Mouse (Mus musculus) hindbrain, embryonic 12.5 days (tissue): ENCODE data around the gene Shc2. TPM values are rescaled to one million over a fixed set of nuclear protein-coding genes. Genes with fewer than 3 reads are reported as not detected.
A peak's percentile ranks its signal among the peaks of the same experiment; 100 is the strongest.

ENCODE experiments used
- ATAC-seq: fragments of 200-750 bp; cut with Nextera tagmentation; 2 replicates; pipeline ENCODE4 v1.8.0; 2017; ENCODE audit warnings: moderate TSS enrichment; ENCODE audit not compliant: low FRiP score
- H3K27ac ChIP-seq: fragments of 300-500 bp; sonication (generic); 2 replicates; pipeline ENCODE4 v1.5.1; 2016; ENCODE audit warnings: mild to moderate bottlenecking
- H3K27me3 ChIP-seq: fragments of 300-500 bp; sonication (generic); 2 replicates; pipeline ENCODE4 v1.6.1; 2016; ENCODE audit warnings: mild to moderate bottlenecking
- H3K36me3 ChIP-seq: fragments of 300-500 bp; sonication (generic); 2 replicates; pipeline ENCODE4 v1.6.1; 2016; ENCODE audit warnings: mild to moderate bottlenecking
- H3K4me1 ChIP-seq: fragments of 300-500 bp; sonication (generic); 2 replicates; pipeline ENCODE4 v1.6.1; 2016
- H3K4me2 ChIP-seq: fragments of 300-500 bp; sonication (generic); replicated peaks from 2 replicates; pipeline ENCODE4 v1.6.1; 2016; ENCODE audit warnings: mild to moderate bottlenecking
- H3K4me3 ChIP-seq: fragments of 300-500 bp; sonication (generic); 2 replicates; pipeline ENCODE4 v1.5.1; 2016; ENCODE audit warnings: mild to moderate bottlenecking
- H3K9ac ChIP-seq: fragments of 300-500 bp; sonication (generic); 2 replicates; pipeline ENCODE4 v1.6.1; 2016; ENCODE audit warnings: mild to moderate bottlenecking, moderate library complexity
- H3K9me3 ChIP-seq: fragments of 300-500 bp; sonication (generic); replicated peaks from 2 replicates; pipeline ENCODE4 v1.6.1; 2016; ENCODE audit warnings: mild to moderate bottlenecking
- WGBS: fragments of 180-500 bp; shearing (Covaris S2); methylation state at CpG from one replicate; pipeline ENCODE4 v1.1.7; 2016; 5-methylcytosine and 5-hydroxymethylcytosine counted together
- polyA plus RNA-seq: library from polyadenylated mRNA; unstranded; fragments of >200 nt; fragmentation: Nextera tagmentation; extraction: Ambion mirVana; gene quantifications from 2 replicates; pipeline ENCODE4 v1.2.1, GENCODE M21; 2016

Gene Shc2
- polyA plus RNA-seq, 1 experiment from 2014 or later, result 33.0 TPM

DNA sequence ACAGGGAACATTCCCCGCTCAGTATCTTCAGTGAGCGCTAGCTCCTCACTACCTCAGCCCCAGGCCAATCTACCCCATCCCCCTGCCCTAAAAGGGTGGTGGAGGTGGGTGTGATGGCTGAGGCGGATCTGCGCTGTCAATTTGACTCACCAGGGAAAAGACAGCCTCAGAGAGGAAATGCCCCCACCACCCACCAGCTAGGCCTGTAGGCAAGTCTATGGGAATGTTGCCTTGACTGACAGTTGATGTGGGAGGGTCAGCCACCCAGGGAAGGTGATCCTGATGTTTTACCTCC lies 39.8 kb downstream of the Shc2 start:
- Histone ChIP-seq H3K9me3 (no peaks in the 10 kb centered on the region), H3K27ac (no peak overlapping the region), H3K4me2 (no peak overlapping the region), H3K4me1 (0 out of 2 replicates have a peak, but pooled peaks cover 2% of the 10 kb centered on the region), H3K4me3 (no peak overlapping the region), H3K27me3 (peaks cover 17% of the 10 kb centered on the region), H3K36me3 (no peaks in the 10 kb centered on the region), H3K9ac (no peak overlapping the region)
- ATAC-seq, result no peak
- 77% methylated on average over 4 of the region's 4 CpGs for WGBS

- no peak for ATAC-seq
- H3K27me3 ChIP-seq, result peaks cover 17% of the 10 kb centered on the region
- H3K9ac ChIP-seq, result no peak overlapping the region
- 0 out of 2 replicates have a peak, but pooled peaks cover 2% of the 10 kb centered on the region for H3K4me1 ChIP-seq
- WGBS, result 32% methylated on average over 13 of the region's 13 CpGs
- H3K4me2 ChIP-seq, result no peak overlapping the region
- H3K36me3 ChIP-seq, result no peaks in the 10 kb centered on the region
- no peaks in the 10 kb centered on the region for H3K9me3 ChIP-seq
- H3K4me3 ChIP-seq, result no peak overlapping the region
- H3K27ac ChIP-seq, result no peak overlapping the region
These were observed 40.4 kb downstream of the Shc2 start for GRCm38 (mm10) chr10:79597051-79597935.

DNA sequence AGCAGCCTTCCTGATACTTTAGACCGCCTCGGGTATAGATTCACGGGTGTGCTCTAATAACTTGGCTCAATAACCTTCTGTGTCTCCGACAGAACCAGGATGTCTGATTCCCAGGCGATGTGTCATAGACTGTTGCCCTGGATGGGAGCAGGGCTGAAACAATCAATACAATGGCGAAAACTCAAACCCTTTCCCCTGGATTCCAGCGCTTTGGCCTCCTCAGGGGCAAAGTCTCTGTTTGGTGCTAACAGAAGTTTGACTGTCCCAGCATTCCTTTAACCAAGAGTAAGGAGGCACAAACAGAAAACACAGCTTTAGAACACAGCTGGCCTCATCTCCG lies 42.2 kb downstream of the Shc2 start:
- H3K27ac ChIP-seq, result no peak overlapping the region
- 66% methylated on average over 8 of the region's 8 CpGs for WGBS
- H3K4me1 ChIP-seq, result 0 out of 2 replicates have a peak, but pooled peaks cover 2% of the 10 kb centered on the region
- H3K36me3 ChIP-seq, result no peaks in the 10 kb centered on the region
- no peak overlapping the region for H3K4me2 ChIP-seq
- ATAC-seq, result peak; percentile 26; the same call in 1 of the 2 replicates
- H3K4me3 ChIP-seq, result no peak overlapping the region
- H3K27me3 ChIP-seq, result peaks cover 17% of the 10 kb centered on the region
- H3K9me3 ChIP-seq, result no peaks in the 10 kb centered on the region
- H3K9ac ChIP-seq, result no peak overlapping the region

DNA sequence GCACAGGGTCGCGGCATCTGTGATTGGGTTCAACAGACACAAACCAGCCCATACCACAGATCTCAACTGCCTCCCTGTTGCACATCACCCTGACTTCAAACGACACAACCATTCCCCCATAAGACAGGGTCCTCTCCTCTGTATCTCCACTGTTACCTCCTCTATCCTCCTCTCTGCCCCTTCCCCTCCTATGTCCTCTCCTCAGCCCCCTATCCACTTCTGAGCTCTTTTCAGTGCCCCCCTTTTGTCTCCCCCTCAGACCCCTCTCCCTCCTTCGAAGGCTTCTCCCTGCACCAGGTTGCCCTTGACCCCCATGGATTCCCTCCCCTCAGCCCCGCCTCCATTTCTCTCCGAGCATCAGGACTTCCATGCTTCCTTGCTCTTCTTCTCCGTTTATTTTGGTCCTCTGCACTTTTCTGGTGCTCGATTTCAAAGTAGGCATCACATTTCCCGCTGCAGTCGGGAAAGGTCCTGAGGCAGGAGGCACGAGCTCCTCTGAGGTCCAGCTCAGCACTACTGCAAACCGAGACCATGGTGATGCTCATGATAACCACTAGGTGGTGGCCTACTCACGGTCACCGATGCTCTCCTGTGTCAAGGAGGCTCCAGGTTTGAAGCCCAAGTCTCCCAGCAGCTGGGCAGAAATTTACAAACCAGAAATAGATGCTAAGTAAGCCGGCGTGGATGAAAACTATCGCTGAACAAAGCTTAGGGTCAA lies 42.7 kb downstream of the Shc2 start:
- Histone ChIP-seq H3K27me3 (peaks cover 17% of the 10 kb centered on the region), H3K4me3 (no peak overlapping the region), H3K4me2 (0 out of 2 replicates have a peak overlapping the region, but pooled peaks have one; percentile 17), H3K9me3 (no peaks in the 10 kb centered on the region), H3K36me3 (no peaks in the 10 kb centered on the region), H3K4me1 (0 out of 2 replicates have a peak, but pooled peaks cover 2% of the 10 kb centered on the region), H3K9ac (no peak overlapping the region), H3K27ac (no peak overlapping the region)
- 22% methylated on average over 17 of the region's 17 CpGs for WGBS
- ATAC-seq, result peak; percentile 88

- no peak overlapping the region for H3K27ac ChIP-seq
- H3K4me2 ChIP-seq, result no peak overlapping the region
- ATAC-seq, result no peak
- no peaks in the 10 kb centered on the region for H3K36me3 ChIP-seq
- 66% methylated on average over 6 of the region's 6 CpGs for WGBS
- H3K27me3 ChIP-seq, result peaks cover 17% of the 10 kb centered on the region
- H3K4me1 ChIP-seq, result 0 out of 2 replicates have a peak, but pooled peaks cover 2% of the 10 kb centered on the region
- H3K9ac ChIP-seq, result no peak overlapping the region
- no peaks in the 10 kb centered on the region for H3K9me3 ChIP-seq
- H3K4me3 ChIP-seq, result no peak overlapping the region
These were observed 43.6 kb downstream of the Shc2 start for GRCm38 (mm10) chr10:79594111-79594510.

DNA sequence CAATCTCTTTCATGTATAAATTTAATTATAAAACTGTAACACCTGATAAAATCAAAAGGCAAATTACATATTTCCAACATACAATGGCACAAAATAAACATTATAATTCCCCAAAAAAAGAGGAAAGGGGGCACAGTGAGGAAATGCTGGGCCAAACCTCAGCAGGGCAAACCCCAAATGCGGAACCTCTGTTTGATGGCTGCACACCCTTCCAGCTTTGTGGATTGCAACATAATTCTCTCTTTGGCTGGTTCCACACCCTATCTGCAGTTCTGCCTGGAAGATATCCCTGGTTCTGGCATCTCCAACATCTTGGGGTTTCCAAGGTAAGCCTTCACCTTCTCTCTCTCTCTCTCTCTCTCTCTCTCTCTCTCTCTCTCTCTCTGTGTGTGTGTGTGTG lies 47.0 kb downstream of the Shc2 start:
- Histone ChIP-seq H3K27ac (no peak overlapping the region), H3K9me3 (no peaks in the 10 kb centered on the region), H3K36me3 (no peaks in the 10 kb centered on the region), H3K4me1 (no peaks in the 10 kb centered on the region), H3K4me3 (no peak overlapping the region), H3K9ac (no peak overlapping the region), H3K4me2 (no peak overlapping the region), H3K27me3 (peaks cover 8% of the 10 kb centered on the region)
- WGBS, result 94% methylated on average over 1 of the region's 1 CpGs
- no peak for ATAC-seq

- ATAC-seq, result no peak
- no peak overlapping the region for H3K4me3 ChIP-seq
- no peaks in the 10 kb centered on the region for H3K4me1 ChIP-seq
- H3K27me3 ChIP-seq, result no peaks in the 10 kb centered on the region
- H3K27ac ChIP-seq, result no peak overlapping the region
- no peak overlapping the region for H3K4me2 ChIP-seq
- H3K9me3 ChIP-seq, result no peaks in the 10 kb centered on the region
- 73% methylated on average over 4 of the region's 4 CpGs for WGBS
- H3K36me3 ChIP-seq, result no peaks in the 10 kb centered on the region
- H3K9ac ChIP-seq, result no peak overlapping the region
These were observed 50.0 kb downstream of the Shc2 start for GRCm38 (mm10) chr10:79587752-79588126.

DNA sequence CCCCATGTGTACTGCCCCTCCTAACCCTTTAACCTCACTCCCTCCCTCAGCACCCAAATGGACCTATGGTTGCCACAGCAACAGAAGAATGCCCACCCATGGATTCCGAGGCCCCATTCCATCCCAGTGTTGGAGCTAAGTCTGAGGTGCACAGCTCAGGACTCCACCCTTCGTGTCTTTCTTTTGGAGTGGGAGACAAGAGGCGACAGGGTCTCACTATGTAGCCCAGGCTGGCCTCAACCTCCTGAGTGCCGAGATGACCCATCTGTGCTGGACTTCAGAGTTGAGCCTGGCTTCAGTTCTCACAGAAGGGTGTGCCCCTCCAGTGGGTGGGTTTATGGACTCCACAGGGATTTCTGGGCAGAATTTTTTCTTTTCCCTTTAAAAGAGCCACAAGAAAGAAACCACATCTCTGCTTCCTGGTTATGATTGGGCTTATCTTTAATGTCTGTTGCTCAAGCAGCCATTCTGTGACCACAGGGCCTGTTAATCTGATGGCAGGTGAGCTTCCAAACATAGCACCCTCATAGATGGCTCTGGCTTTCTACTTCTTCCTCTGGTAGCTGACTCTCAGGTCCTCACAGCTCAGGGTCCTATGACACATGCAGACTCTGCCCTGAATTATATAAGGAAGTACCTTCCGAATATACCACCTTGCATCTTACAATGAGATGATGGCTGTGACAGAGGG lies 50.5 kb downstream of the Shc2 start, which contains the start of gene Theg:
TSS of gene Theg (minus strand) at position 271 of the 691 bp plus-strand sequence.
- no peak for ATAC-seq
- H3K9ac ChIP-seq, result no peak within 1 kb of the TSS
- H3K36me3 ChIP-seq, result no peaks in the 10 kb centered on the region
- H3K4me3 ChIP-seq, result no peak within 1 kb of the TSS
- no peaks in the 10 kb centered on the region for H3K27me3 ChIP-seq
- 76% methylated on average over 5 of the region's 5 CpGs for WGBS
- H3K27ac ChIP-seq, result no peak within 1 kb of the TSS
- no peaks in the 10 kb centered on the region for H3K4me1 ChIP-seq
- H3K9me3 ChIP-seq, result no peaks in the 10 kb centered on the region
- no peak within 1 kb of the TSS for H3K4me2 ChIP-seq

DNA sequence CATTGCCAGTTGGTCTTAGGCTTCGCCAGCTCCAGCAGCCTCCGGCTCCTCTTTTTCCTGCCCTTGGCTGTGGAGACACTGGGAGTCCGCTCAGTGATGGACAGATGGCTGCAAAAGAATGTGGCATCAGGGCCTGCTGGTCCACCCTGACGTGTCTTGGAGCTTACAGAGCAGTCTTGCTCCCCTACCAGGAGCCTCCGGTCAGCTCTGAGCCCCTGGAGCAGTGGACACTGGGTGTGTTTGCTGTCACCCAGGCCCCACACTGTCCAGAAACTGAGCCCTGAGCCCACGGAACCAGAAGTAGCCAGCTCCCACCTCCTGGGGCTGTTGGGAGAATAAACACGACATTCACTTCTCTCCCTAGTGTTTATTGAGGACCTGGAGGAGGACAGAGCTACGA lies 51.5 kb downstream of the Shc2 start:
- H3K36me3 ChIP-seq, result no peaks in the 10 kb centered on the region
- H3K4me2 ChIP-seq, result no peak overlapping the region
- no peaks in the 10 kb centered on the region for H3K9me3 ChIP-seq
- WGBS, result 75% methylated on average over 8 of the region's 8 CpGs
- no peak for ATAC-seq
- no peak overlapping the region for H3K4me3 ChIP-seq
- H3K9ac ChIP-seq, result no peak overlapping the region
- H3K4me1 ChIP-seq, result no peaks in the 10 kb centered on the region
- H3K27me3 ChIP-seq, result no peaks in the 10 kb centered on the region
- no peak overlapping the region for H3K27ac ChIP-seq

DNA sequence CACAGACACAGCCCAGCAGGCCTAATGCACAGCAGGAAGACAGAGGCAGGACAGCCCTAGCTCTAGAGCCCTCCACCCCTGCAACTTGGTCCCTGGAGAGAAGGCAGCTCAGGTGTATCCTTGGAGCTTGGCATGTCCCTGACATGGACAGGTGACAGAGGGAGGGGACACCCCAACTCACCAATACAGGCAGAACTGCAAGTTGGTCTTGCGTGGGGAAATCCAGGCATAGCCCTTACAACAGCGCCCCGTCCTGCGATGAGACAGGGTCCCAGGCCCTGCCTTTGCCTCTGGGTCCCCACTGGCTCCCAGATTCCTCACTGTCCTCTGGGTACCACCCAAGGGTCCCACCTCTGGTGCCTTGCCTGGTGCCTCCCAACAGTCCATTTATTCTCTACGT lies 52.0 kb downstream of the Shc2 start:
- no peak overlapping the region for H3K4me3 ChIP-seq
- no peaks in the 10 kb centered on the region for H3K36me3 ChIP-seq
- no peak for ATAC-seq
- H3K27me3 ChIP-seq, result no peaks in the 10 kb centered on the region
- H3K4me1 ChIP-seq, result no peaks in the 10 kb centered on the region
- H3K9ac ChIP-seq, result no peak overlapping the region
- no peak overlapping the region for H3K4me2 ChIP-seq
- no peaks in the 10 kb centered on the region for H3K9me3 ChIP-seq
- H3K27ac ChIP-seq, result no peak overlapping the region
- WGBS, result 94% methylated on average over 5 of the region's 5 CpGs

DNA sequence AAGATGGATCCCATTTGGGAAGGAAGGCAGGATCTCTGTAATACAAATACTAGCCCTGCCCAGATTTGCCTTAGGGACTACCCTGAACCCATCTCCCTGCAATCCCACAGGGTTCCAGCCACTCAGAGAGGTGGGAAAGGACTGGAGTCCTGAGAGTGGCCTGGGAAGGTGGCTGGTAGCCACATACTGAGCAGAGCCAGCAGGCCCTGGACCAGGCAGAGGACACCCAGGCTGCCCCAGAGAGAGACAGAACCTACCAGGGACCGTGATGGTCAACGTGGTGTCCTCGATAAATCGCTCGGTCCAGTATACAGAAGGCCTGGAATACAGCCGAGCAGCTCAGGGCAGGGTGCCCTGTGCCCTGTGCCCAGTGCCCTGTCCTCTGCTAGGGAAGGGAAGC lies 52.6 kb downstream of the Shc2 start:
- no peaks in the 10 kb centered on the region for H3K36me3 ChIP-seq
- H3K27me3 ChIP-seq, result 0 out of 2 replicates have a peak, but pooled peaks cover 3% of the 10 kb centered on the region
- 89% methylated on average over 6 of the region's 6 CpGs for WGBS
- no peaks in the 10 kb centered on the region for H3K4me1 ChIP-seq
- no peak for ATAC-seq
- no peak overlapping the region for H3K27ac ChIP-seq
- H3K9ac ChIP-seq, result no peak overlapping the region
- no peak overlapping the region for H3K4me3 ChIP-seq
- no peaks in the 10 kb centered on the region for H3K9me3 ChIP-seq
- H3K4me2 ChIP-seq, result no peak overlapping the region

DNA sequence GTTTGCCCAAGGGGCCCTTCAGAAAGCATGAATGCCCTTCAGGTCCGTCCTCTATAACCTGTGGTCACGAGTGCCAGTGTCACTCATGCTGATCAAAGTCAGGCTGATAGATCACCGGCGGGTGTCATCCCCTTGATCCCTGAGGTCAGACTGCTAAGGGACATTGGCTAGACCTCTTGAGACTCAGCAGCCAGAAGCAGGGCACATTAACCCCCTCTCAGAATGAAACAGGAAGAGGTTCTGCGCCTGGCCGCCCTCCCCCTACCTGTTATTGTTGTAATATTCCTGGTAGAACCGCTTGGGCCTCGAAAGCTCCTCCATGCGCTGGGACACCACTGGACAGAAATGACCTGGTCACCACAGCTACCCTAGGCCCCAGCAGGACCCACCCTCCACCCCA lies 53.3 kb downstream of the Shc2 start:
- Histone ChIP-seq H3K9me3 (no peaks in the 10 kb centered on the region), H3K4me2 (no peak overlapping the region), H3K4me1 (no peaks in the 10 kb centered on the region), H3K27ac (no peak overlapping the region), H3K27me3 (peaks cover 6% of the 10 kb centered on the region; the same call in 1 of the 2 replicates), H3K9ac (no peak overlapping the region), H3K36me3 (no peaks in the 10 kb centered on the region), H3K4me3 (no peak overlapping the region)
- no peak for ATAC-seq
- 80% methylated on average over 9 of the region's 9 CpGs for WGBS
